Mouse (Mus musculus): ENCODE measurements around the gene Itpa. TPM values are rescaled to one million over a fixed set of nuclear protein-coding genes. Genes with fewer than 3 reads are reported as not detected.

Gene Itpa
- 20.9 TPM for polyA plus RNA-seq (2014; fragmentation: Illumina TruSeq; extraction: RNeasy Lipid Tissue Mini Kit (QIAGEN cat#74804); ENCODE audit: low read depth, low replicate concordance)

GRCm38 (mm10) chr2:130667559-130667958 lies at the start of gene Itpa:
Itpa (plus strand) TSS chr2:130667610.

GRCm38 (mm10) chr2:130629839-130630203 lies 37.6 kb upstream of the Itpa start, which contains the start of the genes Fastkd5 and Ubox5:
Fastkd5 (minus strand) TSS chr2:130630027.
Ubox5 (minus strand) TSS chr2:130630038.

GRCm38 (mm10) chr2:130642684-130643369 lies 24.6 kb upstream of the Itpa start, which contains the start of gene Lzts3:
Lzts3 (minus strand) TSS chr2:130642803.

DNA sequence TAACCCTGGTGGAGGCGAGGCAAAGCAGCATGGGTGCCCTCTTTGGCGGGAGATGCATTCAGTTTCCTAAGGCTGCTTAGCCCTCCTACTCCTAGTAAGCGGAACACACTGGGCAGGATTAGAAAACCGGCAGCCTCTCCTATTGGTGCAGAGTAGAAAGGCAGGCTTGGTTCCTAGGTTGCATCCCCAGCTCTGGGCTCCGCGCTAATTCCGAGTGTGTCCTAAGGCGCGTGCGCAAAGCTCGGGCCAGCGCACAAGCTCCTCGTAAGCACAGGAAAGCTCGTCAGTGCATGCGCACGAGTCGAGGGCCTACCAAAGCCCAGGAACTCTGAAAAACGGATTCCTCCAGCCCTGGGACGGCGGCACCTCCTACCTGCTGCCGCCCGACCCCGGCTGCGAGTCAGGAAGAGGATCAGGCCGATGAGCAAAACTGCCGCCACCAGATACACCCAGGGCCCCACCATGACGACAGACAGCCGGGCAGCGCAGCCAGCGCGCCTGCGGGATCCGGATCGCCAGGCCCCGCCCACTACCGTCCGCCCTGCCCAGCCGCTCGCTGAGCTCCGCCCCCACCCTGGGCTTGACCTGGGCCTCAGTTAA lies 3.2 kb upstream of the Itpa start, which contains the start of gene Ddrgk1:
Ddrgk1 (minus strand) TSS at position 558 of the 600 bp plus-strand sequence.

DNA sequence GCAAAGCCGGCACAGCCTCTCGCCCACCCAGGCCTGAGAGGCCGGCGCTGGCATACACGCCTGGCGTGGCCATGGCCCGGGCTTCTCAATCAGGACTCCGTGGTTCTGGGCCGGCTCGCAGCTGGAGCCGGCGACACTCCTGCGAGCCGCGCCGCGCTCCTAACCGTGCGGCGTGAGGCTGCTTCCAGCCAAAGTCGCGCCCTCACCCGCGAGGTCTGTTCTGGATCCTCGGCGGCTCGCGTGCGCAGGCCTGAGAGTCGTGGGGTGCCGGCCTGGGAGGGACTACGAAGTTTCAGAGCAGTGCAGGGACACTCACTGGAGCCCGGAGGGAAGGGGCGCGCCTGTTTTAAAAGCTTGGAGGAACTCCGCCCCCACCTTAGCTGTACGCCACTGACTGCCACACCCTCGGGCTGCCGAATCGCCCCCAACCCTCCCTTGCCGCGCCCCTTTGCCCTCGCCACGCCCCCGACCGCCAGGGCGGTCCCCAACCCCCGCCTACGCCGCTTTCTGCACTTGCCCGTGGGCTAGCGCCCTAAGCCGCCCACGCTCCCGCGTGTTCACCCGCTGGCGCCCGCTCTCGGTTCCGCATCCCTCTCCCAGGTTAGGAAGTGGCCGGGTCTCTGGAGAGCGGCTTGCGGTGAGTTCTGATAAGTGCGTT lies 29.9 kb downstream of the Itpa start, which contains the start of gene Slc4a11:
Slc4a11 (minus strand) TSS at position 367 of the 658 bp plus-strand sequence.

Other genes with a start within 250 kb of the Itpa start
- gene Vps16, start 243.3 kb upstream of the Itpa start, polyA plus RNA-seq (2014; fragmentation: Illumina TruSeq; extraction: RNeasy Lipid Tissue Mini Kit (QIAGEN cat#74804); ENCODE audit: low read depth, low replicate concordance): 15.7 TPM
- 5.1 TPM for gene Pced1a, start 242.9 kb upstream of the Itpa start, polyA plus RNA-seq (2014; fragmentation: Illumina TruSeq; extraction: RNeasy Lipid Tissue Mini Kit (QIAGEN cat#74804); ENCODE audit: low read depth, low replicate concordance)
- gene Ptpra, start 217.3 kb upstream of the Itpa start, polyA plus RNA-seq (2014; fragmentation: Illumina TruSeq; extraction: RNeasy Lipid Tissue Mini Kit (QIAGEN cat#74804); ENCODE audit: low read depth, low replicate concordance): 41.6 TPM
- gene Mrps26, start 103.9 kb upstream of the Itpa start, polyA plus RNA-seq (2014; fragmentation: Illumina TruSeq; extraction: RNeasy Lipid Tissue Mini Kit (QIAGEN cat#74804); ENCODE audit: low read depth, low replicate concordance): 2.6 TPM
- gene Oxt, start 91.4 kb upstream of the Itpa start, polyA plus RNA-seq (2014; fragmentation: Illumina TruSeq; extraction: RNeasy Lipid Tissue Mini Kit (QIAGEN cat#74804); ENCODE audit: low read depth, low replicate concordance): not detected
- gene Avp, start 85.1 kb upstream of the Itpa start, polyA plus RNA-seq (2014; fragmentation: Illumina TruSeq; extraction: RNeasy Lipid Tissue Mini Kit (QIAGEN cat#74804); ENCODE audit: low read depth, low replicate concordance): not detected
- gene Fastkd5, start 37.6 kb upstream of the Itpa start, polyA plus RNA-seq (2014; fragmentation: Illumina TruSeq; extraction: RNeasy Lipid Tissue Mini Kit (QIAGEN cat#74804); ENCODE audit: low read depth, low replicate concordance): 16.1 TPM
- 2.9 TPM for gene Ubox5, start 37.6 kb upstream of the Itpa start, polyA plus RNA-seq (2014; fragmentation: Illumina TruSeq; extraction: RNeasy Lipid Tissue Mini Kit (QIAGEN cat#74804); ENCODE audit: low read depth, low replicate concordance)
- gene Lzts3, start 24.8 kb upstream of the Itpa start, polyA plus RNA-seq (2014; fragmentation: Illumina TruSeq; extraction: RNeasy Lipid Tissue Mini Kit (QIAGEN cat#74804); ENCODE audit: low read depth, low replicate concordance): 3.4 TPM
- 18.8 TPM for gene Ddrgk1, start 3.0 kb upstream of the Itpa start, polyA plus RNA-seq (2014; fragmentation: Illumina TruSeq; extraction: RNeasy Lipid Tissue Mini Kit (QIAGEN cat#74804); ENCODE audit: low read depth, low replicate concordance)
- gene Slc4a11, start 29.9 kb downstream of the Itpa start, polyA plus RNA-seq (2014; fragmentation: Illumina TruSeq; extraction: RNeasy Lipid Tissue Mini Kit (QIAGEN cat#74804); ENCODE audit: low read depth, low replicate concordance): not detected
- gene 4930402H24Rik, start 238.8 kb downstream of the Itpa start, polyA plus RNA-seq (2014; fragmentation: Illumina TruSeq; extraction: RNeasy Lipid Tissue Mini Kit (QIAGEN cat#74804); ENCODE audit: low read depth, low replicate concordance): 10.7 TPM
- gene Atrn, start 238.9 kb downstream of the Itpa start, polyA plus RNA-seq (2014; fragmentation: Illumina TruSeq; extraction: RNeasy Lipid Tissue Mini Kit (QIAGEN cat#74804); ENCODE audit: low read depth, low replicate concordance): 26.8 TPM